Mouse (Mus musculus) small intestine, adult 2 months (tissue): ENCODE measurements at regions not wholly inside any gene's neighbourhood (a gene's known extent, or its start where the extent isn't known, plus 50 kb on each side); places are given as distances from the start of the nearest gene placed in this dataset.

Source experiments
- CTCF ChIP-seq: fragments of 200-500 bp; IDR thresholded peaks from 2 replicates; pipeline ENCODE4 v1.5.1; 2012; ENCODE audit warnings: low read depth, mild to moderate bottlenecking, control low read depth, inconsistent platforms, low read length, moderate library complexity, mixed read lengths; ENCODE audit not compliant: insufficient replicate concordance, insufficient read length; ENCODE audit errors: extremely low read depth
- POLR2A ChIP-seq: fragments of 200-500 bp; IDR thresholded peaks from 2 replicates; pipeline ENCODE4 v1.6.1; 2012; ENCODE audit warnings: low read depth, mild to moderate bottlenecking, control low read depth, inconsistent platforms, low read length, moderate library complexity

DNA sequence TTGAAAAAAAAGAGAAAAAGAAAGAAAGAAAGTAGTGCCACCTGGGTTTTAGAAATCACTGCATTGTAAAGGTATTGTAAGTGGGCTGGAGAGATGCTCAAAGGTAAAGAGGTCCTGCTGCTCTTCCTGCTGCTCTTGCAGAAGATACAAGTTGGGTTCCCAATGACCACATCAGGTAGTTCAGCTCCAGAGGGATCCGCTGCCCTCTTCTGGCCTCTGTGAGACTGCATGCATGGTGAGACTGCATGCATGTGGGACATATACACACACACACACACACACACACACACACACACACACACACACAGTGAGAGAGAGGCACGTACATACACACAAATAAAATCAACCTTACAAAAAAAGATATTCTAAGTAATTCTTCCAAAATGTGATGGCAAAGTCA is 141.7 kb downstream of the Rpl14 start:
- no peak for TF ChIP-seq CTCF
- TF ChIP-seq POLR2A, result no peak
